Mouse (Mus musculus) olfactory bulb, adult 2 months (tissue): ENCODE measurements around the gene Gm3411. TPM values are rescaled to one million over a fixed set of nuclear protein-coding genes. Genes with fewer than 3 reads are reported as not detected.
"Not testable (repeated sequence)": the region's sequence is repeated elsewhere in the genome, so short reads cannot be mapped to it uniquely, and the experiment has no call there.

Experiments used
- H3K27ac ChIP-seq: fragments of 200-500 bp; 2 replicates; pipeline ENCODE4 v1.5.1; 2012; ENCODE audit warnings: low read depth, low read length; ENCODE audit not compliant: insufficient read depth
- H3K4me1 ChIP-seq: fragments of 200-500 bp; 2 replicates; pipeline ENCODE4 v1.6.1; 2012; ENCODE audit warnings: low read length; ENCODE audit not compliant: control insufficient read depth, insufficient read depth
- H3K4me3 ChIP-seq: fragments of 200-500 bp; 2 replicates; pipeline ENCODE4 v1.5.1; 2012; ENCODE audit warnings: mild to moderate bottlenecking, low read depth, low read length, moderate library complexity; ENCODE audit not compliant: insufficient read depth
- WGBS: fragments of 180-500 bp; shearing (Covaris S2); methylation state at CpG from one replicate; pipeline ENCODE4 v1.1.7; 2018; 5-methylcytosine and 5-hydroxymethylcytosine counted together
- polyA plus RNA-seq: library from polyadenylated mRNA; stranded (reverse); fragments of >200 nt; gene quantifications from 2 replicates; pipeline ENCODE4 v1.2.4, GENCODE M21; 2012; ENCODE audit warnings: low replicate concordance; ENCODE audit not compliant: missing spikeins, insufficient read depth, insufficient read length

Gene Gm3411
- not detected in 2 replicates for polyA plus RNA-seq

GRCm38 (mm10) chr14:6286931-6287715 is at the start of gene Gm3411:
Gene Gm3411, minus strand, starts transcription at chr14:6287250.
- 1% methylated on average over 51 of the region's 57 CpGs for WGBS
- peak within 1 kb of the TSS; percentile 34 for H3K4me3 ChIP-seq
- not testable (repeated sequence) for H3K4me1 ChIP-seq, H3K27ac ChIP-seq

- 81% methylated on average over 2 of the region's 2 CpGs for WGBS
- H3K27ac ChIP-seq, H3K4me3 ChIP-seq, H3K4me1 ChIP-seq: not testable (repeated sequence)
These were observed 17.7 kb upstream of the Gm3411 start, which contains the start of gene Gm21103 for GRCm38 (mm10) chr14:6304743-6305142. Gene Gm21103, minus strand, starts transcription at chr14:6304843.

- 61% methylated on average over 2 of the region's 2 CpGs for WGBS
- H3K27ac ChIP-seq, H3K4me3 ChIP-seq, H3K4me1 ChIP-seq: not testable (repeated sequence)
These were observed 67.9 kb downstream of the Gm3411 start, which contains the start of gene Gm21560 for GRCm38 (mm10) chr14:6219192-6219591. Gene Gm21560, minus strand, starts transcription at chr14:6219292.

Other genes starting within 250 kb of the Gm3411 start
- gene Gm6337, start 229.0 kb downstream of the Gm3411 start, polyA plus RNA-seq = not detected in 2 replicates
- gene Gm8206, start 193.3 kb downstream of the Gm3411 start, polyA plus RNA-seq = not detected in 2 replicates
- gene Gm3468, start 178.6 kb downstream of the Gm3411 start, polyA plus RNA-seq = not detected in 2 replicates
- gene Gm3476, start 161.4 kb downstream of the Gm3411 start, polyA plus RNA-seq = not detected in 2 replicates
- not detected in 2 replicates for gene Gm21560, start 68.0 kb downstream of the Gm3411 start, polyA plus RNA-seq
- gene Gm21103, start 17.6 kb upstream of the Gm3411 start, polyA plus RNA-seq = not detected in 2 replicates
- not detected in 2 replicates for gene Gm3618, start 56.4 kb upstream of the Gm3411 start, polyA plus RNA-seq
- gene Gm16440, start 103.1 kb upstream of the Gm3411 start, polyA plus RNA-seq = not detected in 2 replicates
- not detected in 2 replicates for gene Gm3591, start 125.2 kb upstream of the Gm3411 start, polyA plus RNA-seq
- gene Gm3594, start 157.4 kb upstream of the Gm3411 start, polyA plus RNA-seq = not detected in 2 replicates